Comparison of ENCODE assay signal across 8 mouse cellular contexts in the genomic region with DNA sequence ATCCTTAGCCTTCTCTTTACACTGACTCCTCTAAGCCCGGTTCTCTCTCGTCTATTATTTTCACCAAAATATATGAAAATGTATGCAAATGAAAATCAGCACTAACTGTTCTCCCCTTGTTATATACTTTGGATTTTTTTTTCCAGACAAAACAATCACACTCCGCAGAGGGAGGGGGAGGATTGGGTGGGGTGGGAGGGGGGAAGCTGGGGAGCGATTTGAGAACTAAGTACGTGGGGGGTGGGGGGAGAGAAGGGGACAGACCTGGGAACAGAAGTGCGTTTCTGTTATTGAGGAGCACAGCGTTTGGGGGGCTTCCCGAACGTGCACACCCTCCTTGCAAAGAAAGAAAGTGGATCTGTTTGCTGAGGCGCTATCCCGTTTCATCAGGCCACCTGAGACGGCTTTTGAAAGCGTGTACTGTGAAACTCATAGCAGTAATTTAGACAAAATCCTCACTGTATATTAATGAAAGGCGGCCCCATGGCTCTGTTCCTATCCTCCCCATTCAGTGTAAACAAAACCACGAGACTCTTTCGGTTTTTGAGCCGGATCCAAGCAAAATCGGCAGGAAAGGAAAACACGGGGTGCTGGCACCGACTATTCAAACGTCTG. TPM values are rescaled to one million over a fixed set of nuclear protein-coding genes. Genes with fewer than 3 reads are reported as not detected.
DNase-seq lines count a peak whose midpoint lies in the region; ATAC-seq and TF ChIP-seq lines count a peak whose summit lies in the region.

No protein-coding gene starts in this region.

- no peak for TF ChIP-seq CTCF in gastrocnemius, adult 2 months (IDR thresholded peaks at IDR 0.05)

- no peaks in the 10 kb centered on the region for H3K9me3 ChIP-seq in lung, embryonic 16.5 days (ENCODE audit: control insufficient read depth, low read length)
- no peaks in the 10 kb centered on the region for H3K9me3 ChIP-seq in neural tube, embryonic 15.5 days (replicated peaks)

- no peak for ATAC-seq in lung, embryonic 16.5 days (ENCODE audit: low read depth)
- no peak for ATAC-seq in neural tube, embryonic 15.5 days (ENCODE audit: low FRiP score)

- no peak overlapping the region for H3K27ac ChIP-seq in gastrocnemius, adult 2 months
- H3K27ac ChIP-seq in lung, embryonic 16.5 days (ENCODE audit: low read length), result no peak overlapping the region
- H3K27ac ChIP-seq in neural tube, embryonic 15.5 days (replicated peaks), result peak overlapping the region; percentile 95

- H3K4me1 ChIP-seq in lung, embryonic 16.5 days (replicated peaks; ENCODE audit: control insufficient read depth, insufficient read depth, low read length), result peaks cover 33% of the 10 kb centered on the region
- H3K4me1 ChIP-seq in neural tube, embryonic 15.5 days, result peaks cover 44% of the 10 kb centered on the region

- no peak for DNase-seq in gastrocnemius, adult 2 months
- DNase-seq in gastrocnemius, postnatal 4 days (ENCODE audit: low spot score in 2 of 2), result no peak
- no peak for DNase-seq in lung, postnatal 10 days
- peak; percentile 25 for DNase-seq in kidney, postnatal 14 days
- DNase-seq in frontal cortex, postnatal 14 days (ENCODE audit: low spot score in 2 of 2), result no peak
- DNase-seq in right cerebral cortex, postnatal 14 days, result no peak

- peak overlapping the region; percentile 59; the same call in 1 of the 2 replicates for H3K4me3 ChIP-seq in gastrocnemius, adult 2 months
- H3K4me3 ChIP-seq in lung, embryonic 16.5 days (ENCODE audit: low read length), result peak overlapping the region; percentile 54
- H3K4me3 ChIP-seq in neural tube, embryonic 15.5 days (replicated peaks), result peak overlapping the region; percentile 66

- H3K4me2 ChIP-seq in lung, embryonic 16.5 days (ENCODE audit: low read depth, low read length), result peak overlapping the region; percentile 85
- peak overlapping the region; percentile 78 for H3K4me2 ChIP-seq in neural tube, embryonic 15.5 days

- H3K9ac ChIP-seq in lung, embryonic 16.5 days (ENCODE audit: low read length), result no peak overlapping the region
- H3K9ac ChIP-seq in neural tube, embryonic 15.5 days (replicated peaks), result peak overlapping the region; percentile 55

- no peaks in the 10 kb centered on the region for H3K36me3 ChIP-seq in lung, embryonic 16.5 days (ENCODE audit: control insufficient read depth, insufficient read depth, low read length)
- H3K36me3 ChIP-seq in neural tube, embryonic 15.5 days, result no peaks in the 10 kb centered on the region

- intact Hi-C loops in gastrocnemius, adult 2 months (cut with DNase I), result no loop called here

- H3K27me3 ChIP-seq in lung, embryonic 16.5 days (ENCODE audit: control insufficient read depth, insufficient read depth, low read depth, low read length), result peaks cover 82% of the 10 kb centered on the region
- no peaks in the 10 kb centered on the region for H3K27me3 ChIP-seq in neural tube, embryonic 15.5 days (replicated peaks)

- under 1% methylated on average over 21 of the region's 21 CpGs for WGBS in lung, embryonic 16.5 days
- under 1% methylated on average over 21 of the region's 21 CpGs for WGBS in neural tube, embryonic 15.5 days

RNA-seq across cellular contexts. Expression of a gene that starts 2.4 kb away (rescaled TPM):
- not detected for total RNA-seq in gastrocnemius, adult 2 months (2021)
- under 1 TPM in 1 of 2 experiments, not detected in 1; 0.05 TPM for total RNA-seq in gastrocnemius, postnatal 4 days (2021)
- polyA plus RNA-seq in lung, embryonic 16.5 days (2015; fragmentation: Nextera tagmentation; extraction: Ambion mirVana), result 0.10 and 0.14 TPM in 2 replicates
- 6.9 and 9.5 TPM in 2 replicates for polyA plus RNA-seq in neural tube, embryonic 15.5 days (2015; fragmentation: Nextera tagmentation; extraction: Ambion mirVana)
